Mouse (Mus musculus) lung, postnatal 0 days (tissue): ENCODE measurements around the gene Tmem14a. TPM values are rescaled to one million over a fixed set of nuclear protein-coding genes. Genes with fewer than 3 reads are reported as not detected.

Source experiments
- ATAC-seq: fragments of 200-750 bp; cut with Nextera tagmentation; 2 replicates; pipeline ENCODE4 v1.8.0; 2017; ENCODE audit warnings: moderate library complexity
- DNase-seq: peaks from one replicate; pipeline ENCODE4 v3.0.0-alpha.2; 2016; ENCODE audit warnings: low spot score
- H3K27ac ChIP-seq: fragments of 300-500 bp; sonication (generic); 2 replicates; pipeline ENCODE4 v1.5.1; 2014; ENCODE audit warnings: antibody characterized with exemption, mild to moderate bottlenecking, low read length, mixed read lengths
- H3K27me3 ChIP-seq: fragments of 300-500 bp; sonication (generic); replicated peaks from 2 replicates; pipeline ENCODE4 v1.6.1; 2014; ENCODE audit warnings: low read length, mixed read lengths; ENCODE audit not compliant: insufficient read depth
- H3K36me3 ChIP-seq: fragments of 300-500 bp; sonication (generic); 2 replicates; pipeline ENCODE4 v1.6.1; 2014; ENCODE audit warnings: low read length, mixed read lengths; ENCODE audit not compliant: insufficient read depth
- H3K4me1 ChIP-seq: fragments of 300-500 bp; sonication (generic); 2 replicates; pipeline ENCODE4 v1.6.1; 2014; ENCODE audit warnings: antibody characterized with exemption, low read depth, low read length, mixed read lengths; ENCODE audit not compliant: insufficient read depth
- H3K4me2 ChIP-seq: fragments of 300-500 bp; sonication (generic); replicated peaks from 2 replicates; pipeline ENCODE4 v1.6.1; 2014; ENCODE audit warnings: low read depth, mild to moderate bottlenecking, low read length, moderate library complexity, mixed read lengths
- H3K4me3 ChIP-seq: fragments of 300-500 bp; sonication (generic); 2 replicates; pipeline ENCODE4 v1.5.1; 2014; ENCODE audit warnings: low read depth, low read length
- H3K9ac ChIP-seq: fragments of 300-500 bp; sonication (generic); replicated peaks from 2 replicates; pipeline ENCODE4 v1.6.1; 2014; ENCODE audit warnings: low read depth, mild to moderate bottlenecking
- H3K9me3 ChIP-seq: fragments of 300-500 bp; sonication (generic); 2 replicates; pipeline ENCODE4 v1.6.1; 2016; ENCODE audit warnings: low read length, mixed read lengths
- CTCF ChIP-seq: IDR thresholded peaks from 2 replicates; pipeline ENCODE4 v1.5.1; 2016; ENCODE audit warnings: antibody characterized with exemption, mild to moderate bottlenecking
- EP300 ChIP-seq: IDR thresholded peaks from 2 replicates; pipeline ENCODE4 v1.6.1; 2016; ENCODE audit warnings: antibody characterized with exemption, mild to moderate bottlenecking, control low read depth
- WGBS: fragments of 180-500 bp; shearing (Covaris S2); extraction: QIAGEN DNeasy Blood & Tissue Kit; methylation state at CpG from one replicate; pipeline ENCODE4 v1.1.7; 2014; 5-methylcytosine and 5-hydroxymethylcytosine counted together
- polyA plus RNA-seq: library from polyadenylated mRNA; unstranded; fragments of >200 nt; fragmentation: Nextera tagmentation; extraction: Ambion mirVana; gene quantifications from 2 replicates; pipeline ENCODE4 v1.2.1, GENCODE M21; 2015

The Tmem14a gene
- polyA plus RNA-seq, 1 experiment from 2014 or later = 7.9 TPM

DNA sequence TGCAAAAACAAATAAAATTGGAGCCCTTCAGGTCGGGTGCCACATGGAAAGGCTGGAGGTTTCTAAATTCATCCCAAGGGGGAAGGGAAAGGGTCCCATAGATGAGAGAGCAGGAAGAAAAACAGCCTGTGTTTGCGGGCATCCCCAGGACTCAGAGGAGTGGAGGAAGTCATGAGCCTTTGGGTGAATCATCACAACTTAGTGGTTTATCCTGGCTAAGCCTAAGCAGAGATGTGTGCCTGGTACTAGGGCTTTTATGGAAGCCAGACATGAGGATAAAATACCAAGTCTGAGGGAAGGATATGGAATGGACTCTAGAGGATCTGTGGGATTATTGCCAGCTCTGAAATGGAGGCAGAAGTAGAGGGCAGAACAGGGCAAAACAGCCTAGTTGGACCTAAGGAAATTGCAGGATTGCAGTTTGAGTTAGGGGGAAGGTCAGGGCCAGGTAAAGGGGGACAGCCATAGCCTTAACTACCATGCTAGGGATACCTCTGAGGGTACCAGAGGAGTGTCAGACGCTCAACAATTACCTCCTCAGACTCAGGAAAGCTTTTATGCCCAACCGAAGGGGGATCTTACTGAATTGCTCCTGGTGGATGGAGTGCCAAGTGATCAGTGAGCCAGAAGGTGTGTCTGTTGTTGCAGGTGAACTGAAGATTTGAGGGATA lies 26.1 kb downstream of the Tmem14a start:
- H3K27ac ChIP-seq = no peak overlapping the region
- WGBS = 61% methylated on average over 4 of the region's 4 CpGs
- no peak overlapping the region for H3K4me2 ChIP-seq
- no peak overlapping the region for H3K4me3 ChIP-seq
- no peak overlapping the region for H3K9ac ChIP-seq
- no peaks in the 10 kb centered on the region for H3K9me3 ChIP-seq
- no peaks in the 10 kb centered on the region for H3K36me3 ChIP-seq
- TF ChIP-seq CTCF (no peak), EP300 (no peak)
- no peak for DNase-seq
- no peaks in the 10 kb centered on the region; the same call in 1 of the 2 replicates for H3K27me3 ChIP-seq
- ATAC-seq = no peak
- peaks cover 5% of the 10 kb centered on the region; the same call in 1 of the 2 replicates for H3K4me1 ChIP-seq

GRCm38 (mm10) chr1:21246136-21246535 lies 27.8 kb downstream of the Tmem14a start:
- DNase-seq = no peak
- 67% methylated on average over 3 of the region's 3 CpGs for WGBS
- no peak overlapping the region for H3K27ac ChIP-seq

GRCm38 (mm10) chr1:21247896-21248295 lies 29.5 kb downstream of the Tmem14a start:
- no peaks in the 10 kb centered on the region for H3K9me3 ChIP-seq
- no peak for ATAC-seq
- H3K9ac ChIP-seq = no peak overlapping the region
- DNase-seq = no peak
- H3K4me3 ChIP-seq = no peak overlapping the region
- H3K4me1 ChIP-seq = no peaks in the 10 kb centered on the region
- no peak for TF ChIP-seq CTCF
- no peak for TF ChIP-seq EP300
- H3K27me3 ChIP-seq = no peaks in the 10 kb centered on the region
- no peaks in the 10 kb centered on the region for H3K36me3 ChIP-seq
- H3K27ac ChIP-seq = no peak overlapping the region
- H3K4me2 ChIP-seq = no peak overlapping the region

More at GRCm38 (mm10) chr1:21246136-21246535, 27.8 kb downstream of the Tmem14a start:
- no peak for ATAC-seq
- Histone ChIP-seq H3K4me3 (no peak overlapping the region), H3K9ac (no peak overlapping the region), H3K9me3 (no peaks in the 10 kb centered on the region), H3K27me3 (no peaks in the 10 kb centered on the region; the same call in 1 of the 2 replicates), H3K4me1 (no peaks in the 10 kb centered on the region), H3K36me3 (no peaks in the 10 kb centered on the region), H3K4me2 (no peak overlapping the region)
- no peak for TF ChIP-seq CTCF
- TF ChIP-seq EP300 = no peak

DNA sequence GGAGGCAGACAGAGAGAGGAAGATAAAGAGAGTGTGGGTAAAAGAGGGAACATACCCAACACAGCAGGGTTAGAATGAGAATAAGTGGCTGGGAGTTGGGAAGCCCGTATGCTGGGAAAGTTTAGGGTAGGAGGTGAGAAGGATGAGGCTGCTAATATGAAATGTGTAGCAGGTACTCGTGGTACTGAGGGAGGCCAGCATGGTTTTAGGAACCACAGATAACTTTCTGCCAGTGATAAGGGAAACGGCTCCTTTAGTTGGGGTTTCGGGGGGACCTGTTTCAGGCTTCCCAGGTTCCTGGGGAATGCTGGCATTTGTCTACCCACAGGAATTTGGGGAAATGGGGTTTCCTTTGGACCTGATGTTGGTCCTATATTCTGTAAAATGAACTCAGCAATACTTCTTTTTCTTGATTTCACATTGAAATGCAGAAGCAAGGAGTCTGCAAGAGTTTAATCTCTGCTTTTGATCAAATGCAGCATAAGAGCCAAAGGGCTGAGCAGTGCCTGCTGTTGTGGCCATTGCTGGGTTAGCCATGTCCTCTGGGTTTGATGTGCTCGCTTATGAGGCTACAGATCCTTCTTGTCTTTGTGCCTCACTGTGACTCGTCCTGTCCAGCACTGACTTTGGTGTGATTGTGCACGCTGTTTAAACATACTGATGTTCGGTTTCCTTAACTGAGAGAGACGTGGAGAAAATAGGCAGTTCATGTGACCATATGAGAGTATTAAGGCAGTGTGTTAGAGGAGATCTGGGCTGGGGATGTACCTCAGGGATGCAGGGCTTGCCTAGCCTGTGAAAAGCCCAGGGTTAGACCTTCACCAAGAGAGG lies 30.4 kb downstream of the Tmem14a start:
- H3K4me1 ChIP-seq = no peaks in the 10 kb centered on the region
- 76% methylated on average over 9 of the region's 9 CpGs for WGBS

GRCm38 (mm10) chr1:21251661-21252060 lies 33.3 kb downstream of the Tmem14a start:
- Histone ChIP-seq H3K27me3 (no peaks in the 10 kb centered on the region), H3K9me3 (no peaks in the 10 kb centered on the region), H3K36me3 (no peaks in the 10 kb centered on the region), H3K4me3 (no peak overlapping the region), H3K4me1 (no peaks in the 10 kb centered on the region), H3K4me2 (no peak overlapping the region), H3K27ac (no peak overlapping the region), H3K9ac (no peak overlapping the region)
- no peak for ATAC-seq
- WGBS = 74% methylated on average over 6 of the region's 6 CpGs
- DNase-seq = no peak
- TF ChIP-seq CTCF (no peak), EP300 (no peak)

More for the DNA sequence above, 30.4 kb downstream of the Tmem14a start:
- no peaks in the 10 kb centered on the region for H3K27me3 ChIP-seq
- H3K9ac ChIP-seq = no peak overlapping the region
- no peaks in the 10 kb centered on the region for H3K36me3 ChIP-seq
- ATAC-seq (no peak), DNase-seq (no peak)
- H3K4me2 ChIP-seq = no peak overlapping the region
- TF ChIP-seq CTCF (no peak), EP300 (no peak)
- no peaks in the 10 kb centered on the region for H3K9me3 ChIP-seq
- H3K27ac ChIP-seq = no peak overlapping the region
- no peak overlapping the region for H3K4me3 ChIP-seq

DNA sequence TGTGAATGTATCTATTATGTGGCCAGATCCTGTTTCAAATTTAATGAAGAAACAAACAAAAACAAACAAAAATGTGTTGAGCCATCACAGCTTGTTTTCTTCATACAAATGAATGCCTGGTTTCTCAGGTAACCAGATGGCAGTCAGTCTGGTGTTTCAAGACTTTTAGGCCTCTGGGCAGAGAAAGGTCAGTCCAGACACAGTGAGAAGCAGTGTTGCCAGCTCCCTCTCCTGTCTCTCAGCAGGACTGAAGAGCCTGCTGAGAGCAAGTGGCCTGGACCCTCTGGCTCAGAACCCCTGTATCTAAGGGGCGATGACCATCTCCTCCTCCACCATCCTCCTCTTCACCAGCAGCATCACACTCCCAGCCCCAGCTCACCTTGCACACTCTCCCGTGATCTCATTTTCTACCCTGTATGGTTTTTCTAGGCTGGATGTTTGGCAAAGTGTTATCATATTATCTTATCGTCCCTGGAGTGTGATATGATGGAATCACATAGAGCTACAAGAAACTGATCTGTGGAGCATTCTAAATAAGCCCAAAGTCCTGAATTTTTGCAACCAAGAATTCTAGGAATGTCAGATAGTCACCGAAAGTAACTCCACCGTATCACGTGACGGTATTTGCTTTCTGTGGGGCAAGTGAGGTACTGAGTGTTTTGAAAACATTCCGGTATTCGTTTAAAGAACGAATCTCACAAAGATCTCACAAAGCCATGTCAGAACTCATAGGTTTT lies 34.4 kb downstream of the Tmem14a start:
- H3K4me3 ChIP-seq = no peak overlapping the region
- no peaks in the 10 kb centered on the region for H3K27me3 ChIP-seq
- H3K4me2 ChIP-seq = no peak overlapping the region
- H3K9me3 ChIP-seq = no peaks in the 10 kb centered on the region
- no peak overlapping the region for H3K27ac ChIP-seq
- no peaks in the 10 kb centered on the region for H3K4me1 ChIP-seq
- H3K36me3 ChIP-seq = no peaks in the 10 kb centered on the region
- ATAC-seq (peak; percentile 56; the same call in 1 of the 2 replicates), DNase-seq (peak; percentile 18)
- no peak overlapping the region for H3K9ac ChIP-seq
- no peak for TF ChIP-seq CTCF
- TF ChIP-seq EP300 = peak; percentile 53
- WGBS = 44% methylated on average over 10 of the region's 10 CpGs
